Mouse (Mus musculus) spleen, postnatal 4 days (tissue): Measurements from ENCODE around the gene Ttll4.

Source experiments
- DNase-seq, 2 experiments: peaks; one replicate each; pipeline ENCODE4 v3.0.0; 2022; ENCODE audit warnings: low spot score in 2 of 2

Gene Ttll4

GRCm38 (mm10) chr1:74752833-74753232 lies 91.3 kb downstream of the Ttll4 start:
- DNase-seq, result no peak
